Mouse (Mus musculus): ENCODE measurements around the gene Pde4b. TPM values are rescaled to one million over a fixed set of nuclear protein-coding genes. Genes with fewer than 3 reads are reported as not detected.

Gene Pde4b
- polyA plus RNA-seq, 1 experiment: 78.9 TPM

- Histone ChIP-seq H3K27ac (ENCODE audit: insufficient read depth, low read length) (no peak overlapping the region), H3K4me1 (ENCODE audit: control insufficient read depth, insufficient read depth, low read length) (peaks cover 2% of the 10 kb centered on the region; the same call in 1 of the 2 replicates), H3K27me3 (ENCODE audit: control insufficient read depth, insufficient read depth, low read length) (no peaks in the 10 kb centered on the region), H3K4me3 (replicated peaks; ENCODE audit: insufficient read depth, low read depth, low read length) (no peak overlapping the region)
- WGBS: 68% methylated on average over 4 of the region's 4 CpGs
- no peak for DNase-seq
- no peak for TF ChIP-seq CTCF (IDR thresholded peaks at IDR 0.05; ENCODE audit: borderline replicate concordance, insufficient read depth, low read depth, low read length)
- TF ChIP-seq POLR2A (IDR thresholded peaks at IDR 0.05; ENCODE audit: borderline replicate concordance, insufficient read depth, low read length): no peak
Measured at GRCm38 (mm10) chr4:102429730-102430341, 342.5 kb downstream of the Pde4b start.

GRCm38 (mm10) chr4:102432040-102432782, 344.9 kb downstream of the Pde4b start:
- WGBS: 8% methylated on average over 9 of the region's 9 CpGs
- peak; percentile 51 to 73 for DNase-seq

GRCm38 (mm10) chr4:102439401-102440118, 352.2 kb downstream of the Pde4b start:
- WGBS: 57% methylated on average over 5 of the region's 5 CpGs
- no peak overlapping the region for H3K27ac ChIP-seq (ENCODE audit: insufficient read depth, low read length)
- no peak overlapping the region for H3K4me3 ChIP-seq (replicated peaks; ENCODE audit: insufficient read depth, low read depth, low read length)
- H3K4me1 ChIP-seq (ENCODE audit: control insufficient read depth, insufficient read depth, low read length): peaks cover 10% of the 10 kb centered on the region; the same call in 1 of the 2 replicates
- DNase-seq: peak; percentile 37 to 50
- no peaks in the 10 kb centered on the region for H3K27me3 ChIP-seq (ENCODE audit: control insufficient read depth, insufficient read depth, low read length)
- no peak for TF ChIP-seq POLR2A (IDR thresholded peaks at IDR 0.05; ENCODE audit: borderline replicate concordance, insufficient read depth, low read length)
- TF ChIP-seq CTCF (IDR thresholded peaks at IDR 0.05; ENCODE audit: borderline replicate concordance, insufficient read depth, low read depth, low read length): no peak

More at GRCm38 (mm10) chr4:102432040-102432782, 344.9 kb downstream of the Pde4b start:
- Histone ChIP-seq H3K27ac (ENCODE audit: insufficient read depth, low read length) (peak overlapping the region; percentile 31; the same call in 1 of the 2 replicates), H3K27me3 (ENCODE audit: control insufficient read depth, insufficient read depth, low read length) (no peaks in the 10 kb centered on the region), H3K4me3 (replicated peaks; ENCODE audit: insufficient read depth, low read depth, low read length) (no peak overlapping the region), H3K4me1 (ENCODE audit: control insufficient read depth, insufficient read depth, low read length) (peaks cover 2% of the 10 kb centered on the region; the same call in 1 of the 2 replicates)
- TF ChIP-seq CTCF (IDR thresholded peaks at IDR 0.05; ENCODE audit: borderline replicate concordance, insufficient read depth, low read depth, low read length): no peak
- no peak for TF ChIP-seq POLR2A (IDR thresholded peaks at IDR 0.05; ENCODE audit: borderline replicate concordance, insufficient read depth, low read length)

GRCm38 (mm10) chr4:102440119-102440481, 352.8 kb downstream of the Pde4b start:
- H3K27ac ChIP-seq (ENCODE audit: insufficient read depth, low read length): no peak overlapping the region
- no peak for DNase-seq
- no peaks in the 10 kb centered on the region for H3K27me3 ChIP-seq (ENCODE audit: control insufficient read depth, insufficient read depth, low read length)
- WGBS: 50% methylated on average over 4 of the region's 4 CpGs
- no peak overlapping the region for H3K4me3 ChIP-seq (replicated peaks; ENCODE audit: insufficient read depth, low read depth, low read length)
- peaks cover 10% of the 10 kb centered on the region; the same call in 1 of the 2 replicates for H3K4me1 ChIP-seq (ENCODE audit: control insufficient read depth, insufficient read depth, low read length)
- no peak for TF ChIP-seq POLR2A (IDR thresholded peaks at IDR 0.05; ENCODE audit: borderline replicate concordance, insufficient read depth, low read length)
- no peak for TF ChIP-seq CTCF (IDR thresholded peaks at IDR 0.05; ENCODE audit: borderline replicate concordance, insufficient read depth, low read depth, low read length)

- 56% methylated on average over 5 of the region's 5 CpGs for WGBS
- H3K4me3 ChIP-seq (replicated peaks; ENCODE audit: insufficient read depth, low read depth, low read length): no peak overlapping the region
- no peak for DNase-seq
- H3K27me3 ChIP-seq (ENCODE audit: control insufficient read depth, insufficient read depth, low read length): no peaks in the 10 kb centered on the region
- no peak overlapping the region for H3K27ac ChIP-seq (ENCODE audit: insufficient read depth, low read length)
- TF ChIP-seq POLR2A (IDR thresholded peaks at IDR 0.05; ENCODE audit: borderline replicate concordance, insufficient read depth, low read length) (no peak), CTCF (IDR thresholded peaks at IDR 0.05; ENCODE audit: borderline replicate concordance, insufficient read depth, low read depth, low read length) (no peak)
- peaks cover 12% of the 10 kb centered on the region; the same call in 1 of the 2 replicates for H3K4me1 ChIP-seq (ENCODE audit: control insufficient read depth, insufficient read depth, low read length)
Measured at GRCm38 (mm10) chr4:102443533-102443932, 356.2 kb downstream of the Pde4b start.

- WGBS: 40% methylated on average over 3 of the region's 3 CpGs
Measured at GRCm38 (mm10) chr4:102444501-102444900, 357.2 kb downstream of the Pde4b start.

GRCm38 (mm10) chr4:102446160-102446945, 359.0 kb downstream of the Pde4b start:
- no peaks in the 10 kb centered on the region for H3K27me3 ChIP-seq (ENCODE audit: control insufficient read depth, insufficient read depth, low read length)
- 63% methylated on average over 8 of the region's 8 CpGs for WGBS

More at GRCm38 (mm10) chr4:102444501-102444900, 357.2 kb downstream of the Pde4b start:
- Histone ChIP-seq H3K4me1 (ENCODE audit: control insufficient read depth, insufficient read depth, low read length) (peaks cover 10% of the 10 kb centered on the region; the same call in 1 of the 2 replicates), H3K27ac (ENCODE audit: insufficient read depth, low read length) (no peak overlapping the region), H3K27me3 (ENCODE audit: control insufficient read depth, insufficient read depth, low read length) (no peaks in the 10 kb centered on the region), H3K4me3 (replicated peaks; ENCODE audit: insufficient read depth, low read depth, low read length) (no peak overlapping the region)
- peak in 1 of 2 experiments; percentile 68 for DNase-seq
- no peak for TF ChIP-seq CTCF (IDR thresholded peaks at IDR 0.05; ENCODE audit: borderline replicate concordance, insufficient read depth, low read depth, low read length)
- no peak for TF ChIP-seq POLR2A (IDR thresholded peaks at IDR 0.05; ENCODE audit: borderline replicate concordance, insufficient read depth, low read length)

More at GRCm38 (mm10) chr4:102446160-102446945, 359.0 kb downstream of the Pde4b start:
- no peak overlapping the region for H3K27ac ChIP-seq (ENCODE audit: insufficient read depth, low read length)
- TF ChIP-seq CTCF (IDR thresholded peaks at IDR 0.05; ENCODE audit: borderline replicate concordance, insufficient read depth, low read depth, low read length) (no peak), POLR2A (IDR thresholded peaks at IDR 0.05; ENCODE audit: borderline replicate concordance, insufficient read depth, low read length) (no peak)
- no peak overlapping the region for H3K4me3 ChIP-seq (replicated peaks; ENCODE audit: insufficient read depth, low read depth, low read length)
- H3K4me1 ChIP-seq (ENCODE audit: control insufficient read depth, insufficient read depth, low read length): peaks cover 9% of the 10 kb centered on the region; the same call in 1 of the 2 replicates
- DNase-seq: no peak
